Mouse (Mus musculus) CH12.LX (cell line): ENCODE measurements around the gene Hoxb7. TPM values are rescaled to one million over a fixed set of nuclear protein-coding genes. Genes with fewer than 3 reads are reported as not detected.

Experiments used
- DNase-seq: peaks from one replicate; pipeline ENCODE4 v3.0.0-alpha.2; 2013; ENCODE audit errors: extremely low read depth
- H3K27ac ChIP-seq: 2 replicates; pipeline ENCODE4 v1.5.1; 2012; ENCODE audit warnings: low read depth, mild to moderate bottlenecking, control low read depth, moderate library complexity; ENCODE audit not compliant: insufficient read depth
- H3K27me3 ChIP-seq: replicated peaks from 2 replicates; pipeline ENCODE3; 2012; ENCODE audit warnings: inconsistent platforms
- H3K36me3 ChIP-seq, 2 experiments: replicated peaks in 1 of 2; 2 replicates each; pipeline versions ENCODE3 to v1.6.1; 2012; ENCODE audit warnings: inconsistent platforms in 1 of 2, low read length in 1 of 2, mild to moderate bottlenecking in 1 of 2, mixed read lengths in 1 of 2, moderate library complexity in 1 of 2; ENCODE audit not compliant: control insufficient read depth in 1 of 2, insufficient read depth in 1 of 2
- H3K4me1 ChIP-seq, 2 experiments: 2 replicates each; pipeline ENCODE4 v1.6.1; 2012; ENCODE audit warnings: inconsistent platforms in 1 of 2, moderate library complexity in 1 of 2; ENCODE audit not compliant: insufficient read depth in 2 of 2, control insufficient read depth in 1 of 2
- H3K4me2 ChIP-seq: 2 replicates; pipeline ENCODE4 v1.6.1; 2012; ENCODE audit warnings: low read depth, mild to moderate bottlenecking, control low read depth; ENCODE audit not compliant: poor library complexity, insufficient read depth, severe bottlenecking
- H3K4me3 ChIP-seq, 3 experiments: fragments of 150-350 bp in 1 of 3; sonication (generic) in 1 of 3; replicated peaks in 1 of 3; 2 replicates each; pipeline versions ENCODE3 to v1.5.1; 2011 to 2012; ENCODE audit warnings: low read depth in 2 of 3, low read length in 2 of 3, mild to moderate bottlenecking in 2 of 3, moderate library complexity in 2 of 3, control low read depth in 1 of 3, improper control_type of control experiment in 1 of 3, inconsistent platforms in 1 of 3, mixed read lengths in 1 of 3; ENCODE audit not compliant: poor library complexity in 1 of 3
- H3K79me2 ChIP-seq: replicated peaks from 2 replicates; pipeline ENCODE4 v1.6.1; 2012; ENCODE audit warnings: mild to moderate bottlenecking, moderate library complexity; ENCODE audit not compliant: control insufficient read depth, poor library complexity, insufficient read depth, severe bottlenecking; ENCODE audit errors: extremely low read depth
- H3K9ac ChIP-seq: 2 replicates; pipeline ENCODE4 v1.6.1; 2012; ENCODE audit warnings: low read depth, mild to moderate bottlenecking, control low read depth, moderate library complexity; ENCODE audit not compliant: insufficient read depth
- H3K9me3 ChIP-seq: replicated peaks from 2 replicates; pipeline ENCODE3; 2012; ENCODE audit warnings: low read length, inconsistent platforms, mixed read lengths
- BHLHE40 ChIP-seq: IDR thresholded peaks from 2 replicates; pipeline ENCODE4 v1.6.1; 2011; ENCODE audit warnings: mild to moderate bottlenecking, low read depth, low read length, improper control_type of control experiment
- CTCF ChIP-seq, 2 experiments: IDR thresholded peaks in 1 of 2; conservative IDR thresholded peaks in 1 of 2; 2 replicates each; pipeline ENCODE4 v1.5.1; 2011 to 2012; ENCODE audit warnings: low read depth in 2 of 2, low read length in 2 of 2, improper control_type of control experiment in 1 of 2, inconsistent platforms in 1 of 2, mild to moderate bottlenecking in 1 of 2, moderate library complexity in 1 of 2
- ELF1 ChIP-seq: IDR thresholded peaks from 2 replicates; pipeline ENCODE4 v1.6.1; 2014; ENCODE audit warnings: low read depth, mild to moderate bottlenecking, inconsistent platforms, low read length, improper control_type of control experiment
- HCFC1 ChIP-seq: IDR thresholded peaks from 2 replicates; pipeline ENCODE4 v1.6.1; 2012; ENCODE audit warnings: low read depth, mild to moderate bottlenecking, inconsistent platforms, low read length, improper control_type of control experiment
- IRF4 ChIP-seq: IDR thresholded peaks from 2 replicates; pipeline ENCODE4 v1.6.1; 2014; ENCODE audit warnings: low read depth, mild to moderate bottlenecking, inconsistent platforms, low read length, improper control_type of control experiment
- KAT2A ChIP-seq: IDR thresholded peaks from 2 replicates; pipeline ENCODE4 v1.6.1; 2012; ENCODE audit warnings: low read length, improper control_type of control experiment, inconsistent platforms; ENCODE audit not compliant: insufficient replicate concordance
- MAFK ChIP-seq: IDR thresholded peaks from 2 replicates; pipeline ENCODE4 v1.6.1; 2011; ENCODE audit warnings: low read length, improper control_type of control experiment; ENCODE audit not compliant: insufficient replicate concordance
- MAX ChIP-seq: IDR thresholded peaks from 2 replicates; pipeline ENCODE4 v1.6.1; 2011; ENCODE audit warnings: low read length, improper control_type of control experiment
- MAZ ChIP-seq: IDR thresholded peaks from 2 replicates; pipeline ENCODE4 v1.6.1; 2012; ENCODE audit warnings: low read depth, mild to moderate bottlenecking, inconsistent platforms, low read length, improper control_type of control experiment, moderate library complexity
- MEF2A ChIP-seq: IDR thresholded peaks from 2 replicates; pipeline ENCODE4 v1.6.1; 2014; ENCODE audit warnings: low read depth, mild to moderate bottlenecking, inconsistent platforms, low read length, improper control_type of control experiment, borderline replicate concordance
- MXI1 ChIP-seq: IDR thresholded peaks from 2 replicates; pipeline ENCODE4 v1.6.1; 2011; ENCODE audit warnings: mild to moderate bottlenecking, low read depth, low read length, improper control_type of control experiment
- NELFE ChIP-seq: IDR thresholded peaks from 2 replicates; pipeline ENCODE4 v1.6.1; 2011; ENCODE audit warnings: low read depth, low read length, improper control_type of control experiment
- PAX5 ChIP-seq: IDR thresholded peaks from 2 replicates; pipeline ENCODE4 v1.6.1; 2012; ENCODE audit warnings: low read length, inconsistent platforms, mixed read lengths
- POLR2A ChIP-seq: IDR thresholded peaks from 2 replicates; pipeline ENCODE4 v1.6.1; 2011; ENCODE audit warnings: low read depth, mild to moderate bottlenecking, improper control_type of control experiment, low read length
- RAD21 ChIP-seq: IDR thresholded peaks from 2 replicates; pipeline ENCODE4 v1.6.1; 2011; ENCODE audit warnings: low read depth, mild to moderate bottlenecking, low read length, improper control_type of control experiment, moderate library complexity
- SMC3 ChIP-seq: IDR thresholded peaks from 2 replicates; pipeline ENCODE4 v1.6.1; 2011; ENCODE audit warnings: low read depth, low read length, improper control_type of control experiment
- TBP ChIP-seq: conservative IDR thresholded peaks from 2 replicates; pipeline ENCODE4 v1.6.1; 2011; ENCODE audit warnings: low read depth, low read length, improper control_type of control experiment
- UBTF ChIP-seq: IDR thresholded peaks from 2 replicates; pipeline ENCODE4 v1.6.1; 2012; ENCODE audit warnings: low read depth, mild to moderate bottlenecking, inconsistent platforms, low read length, improper control_type of control experiment, moderate library complexity
- USF2 ChIP-seq: conservative IDR thresholded peaks from 2 replicates; pipeline ENCODE4 v1.6.1; 2011; ENCODE audit warnings: low read depth, low read length, improper control_type of control experiment
- ZC3H11A ChIP-seq: IDR thresholded peaks from 2 replicates; pipeline ENCODE4 v1.6.1; 2012; ENCODE audit warnings: low read depth, mild to moderate bottlenecking, inconsistent platforms, low read length, improper control_type of control experiment
- ZKSCAN1 ChIP-seq: IDR thresholded peaks from 2 replicates; pipeline ENCODE4 v1.6.1; 2012; ENCODE audit warnings: low read depth, inconsistent platforms, low read length, improper control_type of control experiment, borderline replicate concordance
- ZMIZ1 ChIP-seq: IDR thresholded peaks from 2 replicates; pipeline ENCODE4 v1.6.1; 2012; ENCODE audit warnings: low read depth, mild to moderate bottlenecking, inconsistent platforms, low read length, improper control_type of control experiment
- ZNF384 ChIP-seq: IDR thresholded peaks from 2 replicates; pipeline ENCODE4 v1.6.1; 2012; ENCODE audit warnings: low read depth, low read length, improper control_type of control experiment, inconsistent platforms
- dilution Hi-C: fragments of 300-500 bp; cut with MboI; formaldehyde crosslinking; loops from 2 replicates; pipeline ENCODE4 v1.14.3; 2020; ENCODE audit warnings: low sequenced_read_pairs; ENCODE audit not compliant: extremely low pct_unique_long_range_greater_than_20kb, extremely low pct_ligation_motif_present
- in situ Hi-C: fragments of 300-500 bp; cut with MboI; formaldehyde crosslinking; loops from 3 replicates; pipeline ENCODE4 v1.14.3; 2019; ENCODE audit warnings: low sequenced_read_pairs, low pct_ligation_motif_present, low pct_unique_long_range_greater_than_20kb, mixed read lengths
- polyA plus RNA-seq: library from polyadenylated mRNA; unstranded; fragments of >175 nt; gene quantifications from 2 replicates; pipeline ENCODE4 v1.2.1, GENCODE M21; 2012; ENCODE audit warnings: low read depth; ENCODE audit not compliant: insufficient read length
- total RNA-seq, 2 experiments: library from RNA; depleted of rRNA; stranded (reverse); fragments of 300-350 nt in 1 of 2; fragments of >200 nt in 1 of 2; gene quantifications; 2 replicates each; pipeline ENCODE4 v1.2.3; 2012 to 2014

Hoxb7 gene
- total RNA-seq (2012; rRNA removed), result not detected in 2 replicates
- not detected in 2 replicates for total RNA-seq (2014; rRNA removed)
- not detected in 2 replicates for polyA plus RNA-seq

- H3K27ac ChIP-seq, result no peak within 1 kb of the TSS
- H3K4me2 ChIP-seq, result no peak within 1 kb of the TSS
- no peak for DNase-seq
Observed at GRCm38 (mm10) chr11:96285771-96286738, at the start of gene Hoxb7. Gene Hoxb7, plus strand, starts transcription at chr11:96286623.

GRCm38 (mm10) chr11:96240211-96240610 lies 46.2 kb upstream of the Hoxb7 start:
- Histone ChIP-seq H3K27ac (no peak overlapping the region), H3K4me2 (peak overlapping the region; percentile 12), H3K9me3 (no peaks in the 10 kb centered on the region), H3K9ac (no peak overlapping the region), H3K4me1 (no peaks in the 10 kb centered on the region), H3K36me3 (no peaks in the 10 kb centered on the region), H3K79me2 (no peaks in the 10 kb centered on the region)
- in situ Hi-C loops, result loop anchor here (10.0 kb wide), 1 partner anchor 275 kb away; no protein-coding TSS in a partner anchor
- dilution Hi-C loops, result no loop called here
- DNase-seq, result peak; percentile 65
- TF ChIP-seq ZC3H11A (peak; percentile 51), ZNF384 (no peak), CTCF (conservative IDR thresholded peaks at IDR 0.05 in 1 of 2, IDR thresholded peaks at IDR 0.05 in 1 of 2; ENCODE audit: low read depth in 2 of 2, low read length in 2 of 2) (peak; percentile 73 to 92), ZKSCAN1 (no peak), KAT2A (no peak), NELFE (peak; percentile 34; the same call in 1 of the 2 replicates), USF2 (no peak), RAD21 (peak; percentile 90), IRF4 (no peak), UBTF (no peak), SMC3 (peak; percentile 86), ELF1 (0 out of 2 replicates have a peak, but pooled peaks have one; percentile 24), PAX5 (no peak), MAFK (no peak), HCFC1 (no peak)
- TF ChIP-seq, all 38 proteins: peak for 6
- no peak overlapping the region for H3K4me3 ChIP-seq
- H3K27me3 ChIP-seq, result peaks cover 62% of the 10 kb centered on the region

More at GRCm38 (mm10) chr11:96285771-96286738, at the start of gene Hoxb7:
- no peak for TF ChIP-seq ZKSCAN1
- no peak for TF ChIP-seq MEF2A
- no peak for TF ChIP-seq BHLHE40
- no peak for TF ChIP-seq MAZ
- TF ChIP-seq MAX, result no peak
- TF ChIP-seq POLR2A, result no peak
- no peak for TF ChIP-seq TBP
- TF ChIP-seq HCFC1, result no peak
- no peak for TF ChIP-seq ZMIZ1
- no peak for TF ChIP-seq MXI1
- Histone ChIP-seq H3K4me1 (peaks cover 3 to 8% of the 10 kb centered on the region in 2 experiments; a peak in 3 of 4 replicates), H3K9ac (no peak within 1 kb of the TSS), H3K4me3 (no peak within 1 kb of the TSS), H3K9me3 (peaks cover 16% of the 10 kb centered on the region), H3K27me3 (peaks cover 96% of the 10 kb centered on the region), H3K79me2 (no peaks in the 10 kb centered on the region), H3K36me3 (no peaks in the 10 kb centered on the region)
- dilution Hi-C loops (no loop called here), in situ Hi-C loops (no loop called here)
